Mouse (Mus musculus) erythroblast, embryonic 14.5 days (primary cell): Measurements from ENCODE around the gene Lrrn4.

ENCODE experiments used
- GATA1 ChIP-seq: IDR thresholded peaks from 2 replicates; pipeline ENCODE4 v1.6.1; 2012; ENCODE audit warnings: low read length, inconsistent platforms, mixed read lengths
- TAL1 ChIP-seq: IDR thresholded peaks from 3 replicates; pipeline ENCODE4 v1.6.1; 2012; ENCODE audit warnings: low read length, inconsistent platforms, mixed read lengths

- TF ChIP-seq TAL1 (no peak), GATA1 (no peak)
Observed at GRCm38 (mm10) chr2:132856333-132856732, 24.4 kb downstream of the Lrrn4 start.
